Comparison of ENCODE assay signal across 23 mouse cellular contexts in genomic region chr19:25392135-25392534, GRCm38 (mm10).
DNase-seq lines count a peak whose midpoint lies in the region; ATAC-seq and TF ChIP-seq lines count a peak whose summit lies in the region.
"Had no signal": no experiment of that assay in that cellular context is flagged by ENCODE, and none has a peak within 500 bp of the region (broad histone marks: within the 10 kb centered on the region; RNA-seq: fewer than 3 reads in every experiment).

No protein-coding gene starts in this region.

- no peak for DNase-seq in intestine, embryonic 14.5 days (ENCODE audit: low spot score)
- peak; percentile 39 for DNase-seq in lung, postnatal 36 days
- no peak for DNase-seq in lung, postnatal 25 days (ENCODE audit: low spot score)
- DNase-seq in ES-CJ7 (ENCODE audit: low read depth, low spot score) = peak; percentile 57
- DNase-seq in Muller cell, postnatal 12 days (ENCODE audit: inconsistent ontology term) = no peak
- DNase-seq: adrenal gland, adult 8-10 months; cerebellum, adult 11 months; cerebellum, adult 9-10 months; cerebellum, postnatal 25 days; gastrocnemius, adult 2 months; gastrocnemius, postnatal 25 days; heart, postnatal 4 days had no signal

- H3K4me2 ChIP-seq in intestine, embryonic 14.5 days (ENCODE audit: low read length) = no peak overlapping the region
- H3K4me2 ChIP-seq in intestine, postnatal 0 days (replicated peaks; ENCODE audit: low read depth) = no peak overlapping the region; the same call in 1 of the 2 replicates
- no peak overlapping the region for H3K4me2 ChIP-seq in stomach, embryonic 15.5 days
- H3K4me2 ChIP-seq in forebrain, embryonic 15.5 days (replicated peaks) = no peak overlapping the region
- H3K4me2 ChIP-seq: embryonic facial prominence, embryonic 13.5 days; forebrain, embryonic 13.5 days; heart, embryonic 13.5 days; hindbrain, embryonic 12.5 days had no signal

- peaks cover 7% of the 10 kb centered on the region; the same call in 1 of the 2 replicates for H3K4me1 ChIP-seq in intestine, embryonic 14.5 days (replicated peaks; ENCODE audit: control insufficient read depth, insufficient read depth, low read length)
- H3K4me1 ChIP-seq in intestine, postnatal 0 days (replicated peaks; ENCODE audit: control insufficient read depth, insufficient read depth, low read length) = no peaks in the 10 kb centered on the region
- H3K4me1 ChIP-seq in stomach, embryonic 15.5 days = 0 out of 2 replicates have a peak, but pooled peaks cover 4% of the 10 kb centered on the region
- H3K4me1 ChIP-seq in forebrain, embryonic 15.5 days = no peaks in the 10 kb centered on the region

- no peaks in the 10 kb centered on the region for H3K36me3 ChIP-seq in intestine, embryonic 14.5 days (ENCODE audit: control insufficient read depth, insufficient read depth, low read length)
- H3K36me3 ChIP-seq in intestine, postnatal 0 days (ENCODE audit: control insufficient read depth, insufficient read depth) = no peaks in the 10 kb centered on the region
- no peaks in the 10 kb centered on the region for H3K36me3 ChIP-seq in stomach, embryonic 15.5 days
- no peaks in the 10 kb centered on the region for H3K36me3 ChIP-seq in forebrain, embryonic 15.5 days
- H3K36me3 ChIP-seq: embryonic facial prominence, embryonic 13.5 days; G1E; hindbrain, embryonic 12.5 days had no signal

- H3K27ac ChIP-seq in intestine, embryonic 14.5 days (ENCODE audit: low read depth) = no peak overlapping the region
- H3K27ac ChIP-seq in intestine, postnatal 0 days (ENCODE audit: low read depth, low read length) = no peak overlapping the region
- no peak overlapping the region for H3K27ac ChIP-seq in stomach, embryonic 15.5 days
- no peak overlapping the region for H3K27ac ChIP-seq in forebrain, embryonic 15.5 days (replicated peaks)
- H3K27ac ChIP-seq: embryonic facial prominence, embryonic 13.5 days; forebrain, embryonic 13.5 days; gastrocnemius, adult 2 months; hindbrain, embryonic 12.5 days had no signal

- no peak for TF ChIP-seq CTCF in intestine, postnatal 0 days (IDR thresholded peaks at IDR 0.05; ENCODE audit: low read depth)

- WGBS in intestine, embryonic 14.5 days = 86% methylated on average over 11 of the region's 11 CpGs
- 85% methylated on average over 11 of the region's 11 CpGs for WGBS in intestine, postnatal 0 days
- WGBS in stomach, embryonic 15.5 days = 78% methylated on average over 11 of the region's 11 CpGs
- WGBS in forebrain, embryonic 15.5 days = 96% methylated on average over 11 of the region's 11 CpGs

- no peak overlapping the region for H3K9ac ChIP-seq in intestine, embryonic 14.5 days (ENCODE audit: low read length)
- H3K9ac ChIP-seq in intestine, postnatal 0 days (ENCODE audit: low read depth, low read length) = no peak overlapping the region
- H3K9ac ChIP-seq in stomach, embryonic 15.5 days = no peak overlapping the region
- H3K9ac ChIP-seq in forebrain, embryonic 15.5 days (replicated peaks) = no peak overlapping the region
- H3K9ac ChIP-seq: embryonic facial prominence, embryonic 13.5 days; forebrain, embryonic 13.5 days; heart, embryonic 13.5 days; hindbrain, embryonic 12.5 days had no signal

- 0 out of 2 replicates have a peak, but pooled peaks have one; percentile 30 for ATAC-seq in intestine, embryonic 14.5 days (replicated peaks; ENCODE audit: low FRiP score, low TSS enrichment, low read depth)
- no peak for ATAC-seq in intestine, postnatal 0 days
- peak; percentile 48; the same call in 1 of the 2 replicates for ATAC-seq in stomach, embryonic 15.5 days (ENCODE audit: insufficient read depth, low FRiP score, low read depth)
- no peak for ATAC-seq in forebrain, embryonic 15.5 days (replicated peaks)
- ATAC-seq: forebrain, embryonic 13.5 days; hindbrain, embryonic 16.5 days; inflammation-experienced regulatory T-cells, adult 6 months had no signal

- H3K27me3 ChIP-seq in intestine, embryonic 14.5 days (replicated peaks; ENCODE audit: control insufficient read depth, insufficient read depth, low read length) = no peaks in the 10 kb centered on the region
- H3K27me3 ChIP-seq in intestine, postnatal 0 days (replicated peaks; ENCODE audit: control insufficient read depth, insufficient read depth, low read length) = no peaks in the 10 kb centered on the region
- H3K27me3 ChIP-seq in stomach, embryonic 15.5 days (replicated peaks) = no peaks in the 10 kb centered on the region
- no peaks in the 10 kb centered on the region for H3K27me3 ChIP-seq in forebrain, embryonic 15.5 days
- H3K27me3 ChIP-seq: CH12.LX; embryonic facial prominence, embryonic 13.5 days; forebrain, embryonic 13.5 days; heart, embryonic 13.5 days; hindbrain, embryonic 12.5 days had no signal

- no peaks in the 10 kb centered on the region for H3K9me3 ChIP-seq in intestine, embryonic 14.5 days (ENCODE audit: control insufficient read depth, low read length)
- H3K9me3 ChIP-seq in intestine, postnatal 0 days (ENCODE audit: control insufficient read depth) = no peaks in the 10 kb centered on the region
- no peaks in the 10 kb centered on the region for H3K9me3 ChIP-seq in stomach, embryonic 15.5 days
- no peaks in the 10 kb centered on the region for H3K9me3 ChIP-seq in forebrain, embryonic 15.5 days
- H3K9me3 ChIP-seq: forebrain, embryonic 13.5 days; heart, embryonic 13.5 days; hindbrain, embryonic 12.5 days had no signal

- no peak overlapping the region for H3K4me3 ChIP-seq in intestine, embryonic 14.5 days (ENCODE audit: low read depth, low read length)
- no peak overlapping the region for H3K4me3 ChIP-seq in intestine, postnatal 0 days (ENCODE audit: low read depth, low read length)
- H3K4me3 ChIP-seq in stomach, embryonic 15.5 days (replicated peaks) = no peak overlapping the region
- H3K4me3 ChIP-seq in forebrain, embryonic 15.5 days = no peak overlapping the region
- H3K4me3 ChIP-seq: embryonic facial prominence, embryonic 13.5 days; forebrain, embryonic 13.5 days; gastrocnemius, adult 2 months; heart, embryonic 13.5 days; hindbrain, embryonic 12.5 days had no signal

Comparison
In these comparisons a context has a peak if more than half of its experiments do, and no peak if none do; other contexts are left out.
1. ATAC-seq: peak in intestine, embryonic 14.5 days (single experiment) and stomach, embryonic 15.5 days (single experiment); none in intestine, postnatal 0 days (single experiment) and forebrain, embryonic 15.5 days (single experiment).
2. DNase-seq: peak in lung, postnatal 36 days (single experiment) and ES-CJ7 (single experiment); none in intestine, embryonic 14.5 days (single experiment), lung, postnatal 25 days (single experiment) and Muller cell, postnatal 12 days (single experiment).